Mouse (Mus musculus) liver, adult 2 months (tissue): Measurements from ENCODE around the gene Galntl6.

ENCODE experiments used
- CTCF ChIP-seq: fragments of 200-500 bp; IDR thresholded peaks from 2 replicates; pipeline ENCODE4 v1.5.1; 2011; ENCODE audit warnings: low read depth, low read length, control low read depth
- POLR2A ChIP-seq: fragments of 200-500 bp; IDR thresholded peaks from 2 replicates; pipeline ENCODE4 v1.6.1; 2011; ENCODE audit warnings: low read length, control low read depth; ENCODE audit not compliant: insufficient read depth; ENCODE audit errors: extremely low read depth

- TF ChIP-seq POLR2A (no peak), CTCF (no peak)
Observed at GRCm38 (mm10) chr8:58032271-58032670, 880.2 kb downstream of the Galntl6 start.
